Mouse (Mus musculus) heart, embryonic 12.5 days (tissue): ENCODE data around the gene BC030500. TPM values are rescaled to one million over a fixed set of nuclear protein-coding genes. Genes with fewer than 3 reads are reported as not detected.

Experiments
- ATAC-seq: fragments of 200-750 bp; cut with Nextera tagmentation; 2 replicates; pipeline ENCODE4 v1.8.0; 2017; ENCODE audit warnings: moderate TSS enrichment, moderate library complexity; ENCODE audit not compliant: insufficient number of reproducible peaks, low FRiP score
- H3K27ac ChIP-seq: fragments of 300-500 bp; sonication (generic); 2 replicates; pipeline ENCODE4 v1.5.1; 2016; ENCODE audit warnings: mild to moderate bottlenecking, moderate library complexity; ENCODE audit not compliant: poor library complexity, severe bottlenecking
- H3K27me3 ChIP-seq: fragments of 300-500 bp; sonication (generic); replicated peaks from 2 replicates; pipeline ENCODE4 v1.6.1; 2016; ENCODE audit warnings: mild to moderate bottlenecking, moderate library complexity
- H3K36me3 ChIP-seq: fragments of 300-500 bp; sonication (generic); 2 replicates; pipeline ENCODE4 v1.6.1; 2016; ENCODE audit warnings: mild to moderate bottlenecking, moderate library complexity
- H3K4me1 ChIP-seq: fragments of 300-500 bp; sonication (generic); replicated peaks from 2 replicates; pipeline ENCODE4 v1.6.1; 2016; ENCODE audit warnings: mild to moderate bottlenecking
- H3K4me2 ChIP-seq: fragments of 300-500 bp; sonication (generic); 2 replicates; pipeline ENCODE4 v1.6.1; 2016; ENCODE audit warnings: mild to moderate bottlenecking, moderate library complexity
- H3K4me3 ChIP-seq: fragments of 300-500 bp; sonication (generic); 2 replicates; pipeline ENCODE4 v1.5.1; 2016; ENCODE audit warnings: mild to moderate bottlenecking
- H3K9ac ChIP-seq: fragments of 300-500 bp; sonication (generic); 2 replicates; pipeline ENCODE4 v1.6.1; 2016; ENCODE audit warnings: mild to moderate bottlenecking, moderate library complexity
- H3K9me3 ChIP-seq: fragments of 300-500 bp; sonication (generic); replicated peaks from 2 replicates; pipeline ENCODE4 v1.6.1; 2016; ENCODE audit warnings: mild to moderate bottlenecking, moderate library complexity
- WGBS: fragments of 180-500 bp; shearing (Covaris S2); methylation state at CpG from one replicate; pipeline ENCODE4 v1.1.7; 2016; 5-methylcytosine and 5-hydroxymethylcytosine counted together
- polyA plus RNA-seq: library from polyadenylated mRNA; unstranded; fragments of >200 nt; fragmentation: Nextera tagmentation; extraction: Ambion mirVana; gene quantifications from 2 replicates; pipeline ENCODE4 v1.2.1, GENCODE M21; 2016

The BC030500 gene
- polyA plus RNA-seq = 0.10 TPM in 1 of 2 replicates, not detected in the other

DNA sequence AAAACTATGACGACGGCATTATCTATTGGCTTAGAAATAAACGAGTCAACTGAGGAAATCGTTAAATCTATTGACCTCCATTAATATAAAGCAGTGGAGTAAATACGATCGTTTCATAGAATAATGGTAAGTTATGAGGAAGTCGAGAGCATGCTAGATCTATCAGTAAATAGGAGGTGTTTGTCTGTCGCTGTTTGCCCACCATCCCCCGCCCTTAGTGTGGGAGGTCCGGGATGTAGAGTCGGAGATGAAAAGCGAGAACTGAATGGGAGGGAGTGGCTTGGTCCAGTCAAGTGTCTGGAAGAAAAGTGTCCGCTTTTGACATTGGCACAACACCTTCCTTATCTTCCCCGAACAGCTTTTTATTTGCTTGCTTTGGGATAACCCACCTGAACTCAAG is at the start of gene BC030500:
Gene BC030500, plus strand, starts transcription at position 79 of the 400 bp plus-strand sequence.
- H3K36me3 ChIP-seq = no peaks in the 10 kb centered on the region
- peak within 1 kb of the TSS; percentile 45 for H3K9ac ChIP-seq
- 9% methylated on average over 14 of the region's 14 CpGs for WGBS
- H3K4me3 ChIP-seq = peak within 1 kb of the TSS; percentile 65
- no peak for ATAC-seq
- peaks cover 5% of the 10 kb centered on the region for H3K4me1 ChIP-seq
- H3K4me2 ChIP-seq = peak within 1 kb of the TSS; percentile 99
- H3K27me3 ChIP-seq = peaks cover 18% of the 10 kb centered on the region
- no peaks in the 10 kb centered on the region for H3K9me3 ChIP-seq
- H3K27ac ChIP-seq = no peak within 1 kb of the TSS

DNA sequence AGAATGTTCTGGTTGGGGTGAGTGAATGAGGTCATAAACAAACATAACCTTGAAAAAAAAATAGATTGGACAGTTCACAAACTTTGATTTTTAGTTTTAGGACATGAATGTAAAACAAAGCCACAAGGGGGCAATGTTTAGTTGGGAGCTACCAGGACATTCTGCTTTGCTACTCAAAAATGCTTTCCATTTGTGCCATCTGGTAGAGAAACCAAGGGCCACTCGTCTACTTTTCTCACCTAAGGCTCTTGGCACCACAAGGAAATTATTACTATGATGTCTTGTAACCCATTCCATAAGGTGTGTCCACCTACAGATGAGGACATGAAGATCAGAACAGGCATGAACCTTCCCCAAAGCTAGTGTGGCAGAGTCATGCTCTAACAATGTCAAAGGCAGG is 25.1 kb upstream of the BC030500 start:
- 19% methylated on average over 1 of the region's 1 CpGs for whole genome bisulfite sequencing
- H3K9me3 ChIP-seq = no peaks in the 10 kb centered on the region
- no peak for ATAC-seq
- H3K9ac ChIP-seq = no peak overlapping the region
- no peaks in the 10 kb centered on the region for H3K4me1 ChIP-seq
- H3K4me3 ChIP-seq = no peak overlapping the region
- no peak overlapping the region for H3K4me2 ChIP-seq
- H3K27me3 ChIP-seq = no peaks in the 10 kb centered on the region
- H3K36me3 ChIP-seq = no peaks in the 10 kb centered on the region
- no peak overlapping the region for H3K27ac ChIP-seq

DNA sequence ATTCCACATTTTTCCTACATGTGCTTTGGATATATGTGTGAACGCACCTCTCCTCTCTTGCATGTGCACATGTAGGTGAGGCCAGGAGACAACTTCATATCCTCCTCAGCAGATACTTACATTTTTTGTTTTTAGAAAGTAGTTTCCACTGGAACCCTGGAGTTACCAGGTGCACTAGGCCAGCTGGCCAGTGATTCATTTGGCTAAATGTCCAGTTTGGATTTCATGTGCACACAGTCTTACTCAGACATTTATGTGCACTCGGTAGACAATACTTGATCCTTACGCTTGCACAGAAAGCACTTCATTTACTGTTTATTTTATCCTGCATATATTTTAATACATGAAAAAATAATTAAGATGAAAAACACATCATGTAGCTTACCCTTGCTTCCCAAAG is 21.0 kb upstream of the BC030500 start:
- ATAC-seq = no peak
- WGBS = 85% methylated on average over 3 of the region's 3 CpGs

DNA sequence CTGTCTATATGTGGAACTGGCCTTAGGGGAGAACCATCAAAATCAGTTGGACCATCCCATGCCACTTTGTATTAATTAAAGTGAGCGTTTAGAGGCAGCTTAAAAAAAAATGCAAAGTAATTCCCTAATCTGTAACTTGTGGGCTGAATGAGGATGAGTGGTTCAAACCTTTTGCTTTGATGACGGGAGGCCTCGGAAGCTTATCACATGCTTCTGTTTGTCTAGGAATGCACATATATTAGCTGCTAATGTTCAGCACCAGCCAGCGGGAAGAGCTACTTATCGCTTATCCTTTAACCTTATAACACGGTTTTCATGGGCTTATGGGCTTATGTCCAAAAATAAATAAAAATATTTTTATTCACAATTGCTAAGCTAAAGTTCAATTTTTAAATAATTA is 15.6 kb upstream of the BC030500 start:
- Histone ChIP-seq H3K4me1 (no peaks in the 10 kb centered on the region), H3K9me3 (no peaks in the 10 kb centered on the region), H3K9ac (no peak overlapping the region), H3K27ac (no peak overlapping the region), H3K27me3 (no peaks in the 10 kb centered on the region), H3K4me3 (no peak overlapping the region), H3K36me3 (no peaks in the 10 kb centered on the region), H3K4me2 (no peak overlapping the region)
- ATAC-seq = no peak
- 51% methylated on average over 6 of the region's 6 CpGs for WGBS

More for the DNA sequence above, 21.0 kb upstream of the BC030500 start:
- Histone ChIP-seq H3K36me3 (no peaks in the 10 kb centered on the region), H3K27me3 (no peaks in the 10 kb centered on the region), H3K4me3 (no peak overlapping the region), H3K4me2 (no peak overlapping the region), H3K9ac (no peak overlapping the region), H3K27ac (no peak overlapping the region), H3K4me1 (no peaks in the 10 kb centered on the region), H3K9me3 (no peaks in the 10 kb centered on the region)

DNA sequence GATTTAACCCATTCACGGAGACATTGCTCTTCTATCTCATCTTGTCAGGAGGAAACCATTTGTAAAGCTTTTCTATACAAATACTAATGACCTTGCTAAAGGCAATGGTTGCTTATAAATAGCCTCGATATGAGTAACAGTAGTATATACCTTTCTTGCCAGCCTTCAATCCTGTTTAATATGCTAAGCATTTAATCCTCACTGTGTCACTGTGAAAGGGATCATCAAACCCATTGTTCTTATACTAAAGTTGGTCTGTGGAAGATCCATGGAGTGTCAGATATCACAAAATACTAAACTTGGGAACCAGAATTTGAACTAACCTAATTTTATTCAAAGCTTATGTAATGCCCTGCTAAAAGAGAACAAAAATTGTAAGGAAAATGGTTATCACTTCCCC is 7.1 kb upstream of the BC030500 start:
- WGBS = 36% methylated on average over 2 of the region's 2 CpGs
- Histone ChIP-seq H3K4me1 (no peaks in the 10 kb centered on the region), H3K4me3 (no peak overlapping the region), H3K27me3 (no peaks in the 10 kb centered on the region), H3K27ac (no peak overlapping the region), H3K9ac (no peak overlapping the region), H3K4me2 (no peak overlapping the region), H3K9me3 (no peaks in the 10 kb centered on the region), H3K36me3 (no peaks in the 10 kb centered on the region)
- ATAC-seq = no peak

DNA sequence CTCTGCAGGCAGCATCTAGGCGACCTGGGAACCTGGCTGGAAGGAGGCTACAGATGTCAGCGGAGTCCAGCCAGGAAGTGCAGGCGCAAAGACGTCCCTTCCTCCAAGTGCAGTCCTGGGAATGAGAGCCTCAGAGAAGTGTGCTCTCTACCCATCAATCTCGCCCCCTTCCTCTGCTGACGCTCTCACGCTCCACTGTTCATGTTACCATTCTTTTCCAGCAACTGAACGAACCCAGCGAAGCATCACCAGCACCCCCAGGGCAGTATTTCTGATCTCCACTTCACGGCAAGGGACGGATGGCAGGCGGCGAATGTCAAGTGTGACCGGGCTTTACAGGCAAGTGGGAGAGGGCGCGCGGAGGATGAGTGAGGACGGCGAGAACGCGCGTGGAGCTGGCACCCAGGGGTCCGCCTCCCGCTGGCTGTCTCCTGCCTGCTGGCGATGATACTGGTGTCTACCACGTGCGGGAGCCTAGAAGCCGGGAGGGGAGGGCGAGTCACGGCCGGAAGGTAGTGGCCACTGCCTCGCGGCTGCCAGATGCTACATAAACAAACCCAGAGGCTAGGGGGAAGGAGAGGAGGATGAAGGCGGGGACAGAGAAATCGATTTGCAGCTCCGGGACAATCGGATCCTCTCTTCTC is 763 bp downstream of the BC030500 start, which contains the start of gene Galntl6:
Gene Galntl6, minus strand, starts transcription at position 445 of the 644 bp plus-strand sequence.
- Histone ChIP-seq H3K36me3 (no peaks in the 10 kb centered on the region), H3K4me1 (peaks cover 5% of the 10 kb centered on the region), H3K9me3 (no peaks in the 10 kb centered on the region), H3K9ac (peak within 1 kb of the TSS; percentile 45), H3K4me2 (peak within 1 kb of the TSS; percentile 99), H3K27ac (no peak within 1 kb of the TSS), H3K27me3 (peaks cover 18% of the 10 kb centered on the region), H3K4me3 (peak within 1 kb of the TSS; percentile 65)
- WGBS = 0% methylated on average over 37 of the region's 37 CpGs
- no peak for ATAC-seq

DNA sequence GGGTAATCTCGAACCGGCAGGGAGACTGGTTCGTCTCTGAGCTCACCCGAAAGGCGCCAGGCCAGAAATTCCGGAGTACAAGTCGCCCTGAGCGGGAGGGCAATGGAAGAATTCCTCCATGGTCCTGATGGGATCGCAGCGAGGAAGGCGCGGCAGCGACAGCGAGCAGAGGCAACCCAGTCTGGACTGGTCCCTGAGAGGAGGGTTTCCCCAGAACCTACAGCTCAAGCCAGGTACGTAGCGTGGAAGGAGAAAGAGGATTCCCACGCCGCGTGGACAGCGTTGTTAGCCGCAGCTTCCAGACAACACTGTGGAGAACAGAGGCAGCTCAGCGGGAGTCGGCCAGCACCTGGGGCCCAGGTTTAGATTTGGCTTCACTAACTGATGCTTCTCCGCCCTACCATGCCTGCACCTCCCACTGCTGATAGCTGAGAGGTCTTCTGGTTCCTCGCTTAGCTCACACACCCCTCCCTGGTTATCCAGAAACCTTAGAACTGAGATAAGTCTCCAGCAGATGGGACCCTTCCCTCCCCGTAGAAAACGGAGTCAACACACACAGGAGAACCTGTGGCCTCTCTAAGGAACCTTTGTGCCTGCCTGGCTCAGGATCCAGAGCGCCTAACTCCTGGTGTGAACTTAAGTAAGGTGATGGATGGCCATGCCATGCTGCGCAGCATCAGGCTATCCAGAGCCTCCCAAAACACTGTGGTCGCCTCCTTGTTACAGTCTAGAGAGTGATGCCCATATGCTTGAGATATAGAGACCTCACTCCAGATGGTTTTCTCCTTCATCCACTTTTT is 1.5 kb downstream of the BC030500 start:
- ATAC-seq = 0 out of 2 replicates have a peak, but pooled peaks have one; percentile 42
- H3K4me3 ChIP-seq = peak overlapping the region; percentile 65
- peaks cover 5% of the 10 kb centered on the region for H3K4me1 ChIP-seq
- H3K27me3 ChIP-seq = peaks cover 18% of the 10 kb centered on the region
- no peaks in the 10 kb centered on the region for H3K9me3 ChIP-seq
- no peak overlapping the region for H3K27ac ChIP-seq
- H3K9ac ChIP-seq = peak overlapping the region; percentile 45
- no peaks in the 10 kb centered on the region for H3K36me3 ChIP-seq
- H3K4me2 ChIP-seq = peak overlapping the region; percentile 99
- WGBS = 2% methylated on average over 30 of the region's 30 CpGs

DNA sequence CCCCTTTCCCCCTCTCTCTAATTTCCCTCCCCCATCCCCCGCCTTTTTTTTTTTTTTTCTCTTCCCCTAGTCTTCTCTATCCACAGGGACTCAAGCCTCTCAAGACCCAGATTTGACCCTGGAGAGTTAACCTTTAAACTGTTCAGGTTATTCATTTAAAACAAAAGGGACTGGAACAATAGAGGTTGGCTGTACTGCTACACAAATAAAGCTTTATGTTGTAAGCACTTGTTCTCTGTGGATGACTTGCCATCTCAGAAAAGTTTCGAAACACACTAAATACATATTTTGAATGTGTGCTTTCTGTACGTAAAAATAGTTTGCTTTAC is 2.0 kb downstream of the BC030500 start:
- H3K9ac ChIP-seq = no peak overlapping the region
- WGBS = 65% methylated on average over 3 of the region's 3 CpGs
- H3K4me2 ChIP-seq = no peak overlapping the region
- no peak overlapping the region for H3K4me3 ChIP-seq
- H3K9me3 ChIP-seq = no peaks in the 10 kb centered on the region
- H3K27me3 ChIP-seq = peaks cover 18% of the 10 kb centered on the region
- ATAC-seq = no peak
- H3K27ac ChIP-seq = no peak overlapping the region
- H3K36me3 ChIP-seq = no peaks in the 10 kb centered on the region
- H3K4me1 ChIP-seq = peaks cover 5% of the 10 kb centered on the region

DNA sequence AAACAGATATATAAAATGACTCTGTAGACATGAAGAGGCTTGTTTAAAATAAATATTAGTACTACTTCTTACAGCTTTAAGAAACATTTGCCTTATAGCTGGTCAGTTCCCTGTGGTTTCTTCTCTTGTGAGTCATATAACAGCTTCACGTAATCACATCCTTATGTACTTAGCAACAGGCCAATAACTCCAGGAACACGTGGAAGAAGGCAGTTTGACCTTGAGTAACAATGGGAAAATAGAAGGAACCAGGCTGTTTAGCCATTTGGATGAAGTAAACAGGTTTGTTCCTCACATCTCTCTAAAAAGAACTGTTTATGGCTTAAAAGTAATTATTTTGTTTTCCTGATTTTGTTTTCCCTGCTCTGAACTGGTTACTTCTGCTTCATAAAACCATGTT is 3.6 kb downstream of the BC030500 start:
- Histone ChIP-seq H3K27ac (no peak overlapping the region), H3K4me3 (no peak overlapping the region), H3K36me3 (no peaks in the 10 kb centered on the region), H3K9me3 (no peaks in the 10 kb centered on the region), H3K4me2 (no peak overlapping the region), H3K9ac (no peak overlapping the region), H3K4me1 (peaks cover 5% of the 10 kb centered on the region), H3K27me3 (peaks cover 18% of the 10 kb centered on the region)
- 55% methylated on average over 2 of the region's 2 CpGs for WGBS
- no peak for ATAC-seq

DNA sequence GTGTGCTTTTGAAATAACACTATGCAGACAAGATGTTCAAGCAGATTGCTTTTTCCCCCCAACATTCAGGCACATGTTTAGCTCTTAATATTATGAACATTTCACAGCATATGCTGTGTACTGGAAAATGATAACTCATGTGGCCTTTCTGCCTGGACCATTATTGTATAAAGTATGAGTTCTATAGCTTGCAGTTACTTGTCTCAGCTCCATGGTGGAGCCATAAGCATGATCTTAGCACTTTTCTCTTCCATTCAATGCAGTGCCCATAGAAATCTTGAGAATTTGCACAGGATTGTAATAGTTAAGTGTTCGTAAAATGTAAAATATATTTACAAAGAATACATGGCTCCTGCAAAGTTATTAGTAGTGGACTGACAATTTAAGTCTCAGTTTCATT is 19.5 kb downstream of the BC030500 start:
- H3K27ac ChIP-seq = no peak overlapping the region
- H3K9ac ChIP-seq = no peak overlapping the region
- ATAC-seq = no peak
- no peak overlapping the region for H3K4me3 ChIP-seq
- no peak overlapping the region for H3K4me2 ChIP-seq
- H3K9me3 ChIP-seq = no peaks in the 10 kb centered on the region
- H3K36me3 ChIP-seq = no peaks in the 10 kb centered on the region
- no peaks in the 10 kb centered on the region for H3K4me1 ChIP-seq
- H3K27me3 ChIP-seq = no peaks in the 10 kb centered on the region
- WGBS = 74% methylated on average over 1 of the region's 1 CpGs

DNA sequence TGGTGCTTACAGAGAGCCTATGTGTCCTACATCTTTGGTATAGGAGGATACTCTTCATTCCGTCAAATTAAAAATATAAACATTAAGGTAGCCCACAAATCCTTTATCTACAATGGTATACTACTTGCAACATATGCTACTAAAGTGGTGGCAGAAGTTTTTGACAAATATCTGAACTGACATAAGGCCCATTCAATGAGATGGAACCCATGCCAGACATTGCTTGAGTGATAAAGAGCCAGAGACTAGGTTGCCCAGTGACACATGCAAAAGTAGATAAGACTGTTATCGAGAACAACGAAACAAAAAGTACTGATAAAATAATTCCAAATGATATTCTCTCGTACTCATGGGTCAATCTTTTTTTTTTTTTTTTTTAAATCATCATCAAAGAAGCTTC is 32.2 kb downstream of the BC030500 start:
- no peak for ATAC-seq
- Histone ChIP-seq H3K4me3 (no peak overlapping the region), H3K27me3 (no peaks in the 10 kb centered on the region), H3K9ac (no peak overlapping the region), H3K4me1 (no peaks in the 10 kb centered on the region), H3K4me2 (no peak overlapping the region), H3K27ac (no peak overlapping the region), H3K9me3 (no peaks in the 10 kb centered on the region), H3K36me3 (no peaks in the 10 kb centered on the region)
- 70% methylated on average over 4 of the region's 4 CpGs for WGBS
